Mouse (Mus musculus) myocyte (in vitro differentiated cells): ENCODE results near the gene Fam81a.

Experiments
- E2F4 ChIP-seq: IDR thresholded peaks from one replicate; pipeline ENCODE4 v1.6.1; 2011; ENCODE audit warnings: mild to moderate bottlenecking, control low read depth, moderate library complexity; ENCODE audit not compliant: insufficient read depth
- MAX ChIP-seq: IDR thresholded peaks from one replicate; pipeline ENCODE4 v1.6.1; 2011; ENCODE audit warnings: low read depth, mild to moderate bottlenecking, control low read depth
- MYOD1 ChIP-seq, 3 experiments: IDR thresholded peaks; one replicate each; pipeline ENCODE4 v1.6.1; 2011; ENCODE audit warnings: control low read depth in 2 of 3, low read depth in 2 of 3, mild to moderate bottlenecking in 2 of 3, moderate library complexity in 1 of 3; ENCODE audit not compliant: insufficient read length in 2 of 3, control insufficient read depth in 1 of 3
- POLR2A ChIP-seq: IDR thresholded peaks from one replicate; pipeline ENCODE4 v1.6.1; 2011; ENCODE audit warnings: low read depth, mild to moderate bottlenecking, control low read depth, moderate library complexity; ENCODE audit not compliant: insufficient read length
- POLR2AphosphoS2 ChIP-seq: IDR thresholded peaks from one replicate; pipeline ENCODE4 v1.6.1; 2011; ENCODE audit warnings: low read depth, control low read depth; ENCODE audit not compliant: insufficient read length
- TCF12 ChIP-seq: IDR thresholded peaks from one replicate; pipeline ENCODE4 v1.6.1; 2011; ENCODE audit warnings: mild to moderate bottlenecking, control low read depth; ENCODE audit not compliant: poor library complexity, insufficient read depth, severe bottlenecking
- USF1 ChIP-seq: IDR thresholded peaks from one replicate; pipeline ENCODE4 v1.6.1; 2011; ENCODE audit warnings: low read depth, mild to moderate bottlenecking, control low read depth, moderate library complexity

GRCm38 (mm10) chr9:70174291-70174848, 32.0 kb upstream of the Fam81a start:
- TF ChIP-seq TCF12: no peak
- no peak for TF ChIP-seq MAX
- TF ChIP-seq POLR2A: no peak
- TF ChIP-seq USF1: no peak
- TF ChIP-seq E2F4: no peak
- TF ChIP-seq MYOD1 (IDR thresholded peaks at IDR 0.05; ENCODE audit: control insufficient read depth in 1 of 3, insufficient read length in 2 of 3, low read depth in 2 of 3): no peak
- TF ChIP-seq POLR2AphosphoS2: no peak
